In the genomic region with DNA sequence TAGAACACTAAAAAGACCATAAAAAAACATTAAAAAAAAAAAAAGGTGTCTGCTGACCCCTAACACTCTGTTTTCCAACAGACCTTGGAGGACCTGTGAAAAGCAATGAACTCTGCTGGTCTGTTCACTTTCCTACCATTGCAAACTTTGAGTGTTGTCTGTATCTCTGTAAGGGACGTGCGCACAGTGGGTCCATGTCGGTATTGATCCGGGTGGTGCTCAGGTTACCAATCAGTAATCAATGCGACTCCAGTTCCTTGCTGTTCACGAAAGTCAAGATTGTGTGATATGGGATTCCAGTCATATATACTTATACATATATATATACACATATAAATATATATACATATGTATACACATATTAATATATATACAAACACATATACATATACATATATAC, we compare ENCODE assay signal across 17 mouse cellular contexts.
DNase-seq lines count a peak whose midpoint lies in the region; ATAC-seq lines count a peak whose summit lies in the region.
"Had no signal": no experiment of that assay in that cellular context is flagged by ENCODE, and none has a peak within 500 bp of the region (broad histone marks: within the 10 kb centered on the region; RNA-seq: fewer than 3 reads in every experiment).

No protein-coding gene starts in this region.

- no peaks in the 10 kb centered on the region for H3K4me1 ChIP-seq in hindbrain, embryonic 11.5 days (replicated peaks; ENCODE audit: control insufficient read depth, insufficient read depth, low read length)
- no peaks in the 10 kb centered on the region for H3K4me1 ChIP-seq in hindbrain, embryonic 13.5 days (replicated peaks)
- H3K4me1 ChIP-seq: embryonic facial prominence, embryonic 12.5 days; limb, embryonic 10.5 days had no signal

- no peaks in the 10 kb centered on the region for H3K27me3 ChIP-seq in hindbrain, embryonic 11.5 days (ENCODE audit: control insufficient read depth, insufficient read depth, low read length)
- no peaks in the 10 kb centered on the region for H3K27me3 ChIP-seq in hindbrain, embryonic 13.5 days
- H3K27me3 ChIP-seq: embryonic facial prominence, embryonic 12.5 days; liver, embryonic 12.5 days had no signal

- no peak overlapping the region for H3K4me3 ChIP-seq in hindbrain, embryonic 11.5 days (ENCODE audit: low read depth, low read length)
- H3K4me3 ChIP-seq in hindbrain, embryonic 13.5 days, result no peak overlapping the region
- H3K4me3 ChIP-seq: embryonic facial prominence, embryonic 12.5 days; limb, embryonic 10.5 days; liver, embryonic 12.5 days had no signal

- H3K4me2 ChIP-seq in hindbrain, embryonic 11.5 days (replicated peaks; ENCODE audit: low read depth, low read length), result no peak overlapping the region
- H3K4me2 ChIP-seq in hindbrain, embryonic 13.5 days, result no peak overlapping the region
- H3K4me2 ChIP-seq: embryonic facial prominence, embryonic 12.5 days; hindbrain, embryonic 14.5 days; liver, embryonic 12.5 days had no signal

- H3K9ac ChIP-seq in hindbrain, embryonic 11.5 days (ENCODE audit: low read depth, low read length), result no peak overlapping the region
- no peak overlapping the region for H3K9ac ChIP-seq in hindbrain, embryonic 13.5 days
- H3K9ac ChIP-seq: embryonic facial prominence, embryonic 12.5 days; hindbrain, embryonic 14.5 days; liver, embryonic 12.5 days had no signal

- 98% methylated on average over 6 of the region's 6 CpGs for WGBS in hindbrain, embryonic 11.5 days
- WGBS in hindbrain, embryonic 13.5 days, result over 99% methylated on average over 6 of the region's 6 CpGs

- H3K27ac ChIP-seq in hindbrain, embryonic 11.5 days (ENCODE audit: low read depth, low read length), result no peak overlapping the region
- no peak overlapping the region for H3K27ac ChIP-seq in hindbrain, embryonic 13.5 days
- H3K27ac ChIP-seq: embryonic facial prominence, embryonic 12.5 days; hindbrain, embryonic 14.5 days; limb, embryonic 10.5 days; liver, embryonic 12.5 days had no signal

- H3K9me3 ChIP-seq in hindbrain, embryonic 11.5 days (ENCODE audit: control insufficient read depth, low read length), result no peaks in the 10 kb centered on the region
- H3K9me3 ChIP-seq in hindbrain, embryonic 13.5 days, result no peaks in the 10 kb centered on the region
- H3K9me3 ChIP-seq: embryonic facial prominence, embryonic 12.5 days; limb, embryonic 10.5 days; liver, embryonic 12.5 days had no signal

- no peak for ATAC-seq in hindbrain, embryonic 11.5 days (ENCODE audit: low FRiP score)
- no peak for ATAC-seq in hindbrain, embryonic 13.5 days (ENCODE audit: low FRiP score)
- no peak for ATAC-seq in monocyte, adult 5-6 weeks (replicated peaks; ENCODE audit: insufficient number of reproducible peaks, low FRiP score, low TSS enrichment, poor library complexity, severe bottlenecking)
- ATAC-seq: intestine, postnatal 0 days; liver, embryonic 12.5 days had no signal

- no peaks in the 10 kb centered on the region for H3K36me3 ChIP-seq in hindbrain, embryonic 11.5 days (ENCODE audit: control insufficient read depth, insufficient read depth, low read length)
- H3K36me3 ChIP-seq in hindbrain, embryonic 13.5 days, result no peaks in the 10 kb centered on the region
- H3K36me3 ChIP-seq: embryonic facial prominence, embryonic 12.5 days; limb, embryonic 10.5 days; liver, embryonic 12.5 days had no signal

- peak; percentile 24 for DNase-seq in hindbrain, embryonic 11.5 days (ENCODE audit: low spot score)
- DNase-seq in 3134 (ENCODE audit: extremely low read depth, insufficient read length, low spot score), result peak; percentile 23
- DNase-seq in A20 (ENCODE audit: low read depth, low spot score), result peak; percentile 62
- DNase-seq in ZHBTc4 (ENCODE audit: low read depth, low spot score), result peak; percentile 57
- DNase-seq in right cerebral cortex, postnatal 14 days, result no peak
- DNase-seq: adrenal gland, adult 8-10 months; cerebellum, adult 18-20 months; gastrocnemius, postnatal 14 days; layer of hippocampus, postnatal 36 days; thymus, adult 18-20 months had no signal
